Mouse (Mus musculus): ENCODE measurements around the gene Gm8298.
"Not testable (repeated sequence)": the region's sequence is repeated elsewhere in the genome, so short reads cannot be mapped to it uniquely, and the experiment has no call there.

Gene Gm8298

GRCm38 (mm10) chr3:59860751-59861150, at the start of gene Gm8298:
TSS of gene Gm8298 (plus strand) at chr3:59861051.
- no peak for DNase-seq (ENCODE audit: low read depth, low spot score)

GRCm38 (mm10) chr3:59813169-59813568, 47.7 kb upstream of the Gm8298 start:
- no peak for DNase-seq (ENCODE audit: low read depth, low spot score)

DNA sequence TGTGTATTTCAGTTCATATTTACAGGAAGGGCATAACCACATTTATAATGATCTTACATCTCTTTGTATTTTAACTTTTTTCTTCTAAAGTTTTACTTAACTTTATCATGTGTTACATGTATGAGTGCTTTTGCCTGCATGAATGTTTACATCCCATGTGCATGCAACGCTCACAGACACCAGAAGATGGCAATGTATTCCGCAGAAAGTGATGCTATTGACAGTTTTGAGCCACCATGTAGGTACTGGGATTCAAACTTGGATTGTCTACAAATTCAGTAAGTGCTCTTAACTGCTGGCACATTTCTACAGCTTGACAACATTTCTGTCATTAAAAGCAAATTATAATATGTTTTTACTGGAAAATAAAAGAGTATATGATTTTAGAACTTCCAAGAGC, 9.9 kb downstream of the Gm8298 start:
- DNase-seq (ENCODE audit: low read depth, low spot score), result peak; percentile 13

DNA sequence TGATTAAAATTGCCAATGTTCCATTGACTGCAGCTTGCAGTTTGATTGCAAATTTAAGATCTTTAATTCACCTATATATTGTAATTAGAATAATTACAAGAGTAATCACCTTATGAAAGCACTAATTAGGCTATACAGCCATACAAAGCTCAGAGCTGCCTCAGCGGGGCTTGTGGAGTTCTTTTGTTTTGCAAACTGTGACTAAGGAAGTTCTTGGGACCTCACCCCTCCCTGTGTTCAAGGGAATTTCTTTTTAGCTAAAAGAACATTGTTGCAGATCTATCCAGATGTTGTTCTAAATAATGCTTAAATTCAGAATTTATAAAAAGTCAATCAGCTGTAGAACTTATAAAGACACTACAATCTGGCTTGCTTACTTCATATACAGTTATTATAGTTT, 16.8 kb downstream of the Gm8298 start:
- DNase-seq (ENCODE audit: low read depth, low spot score), result not testable (repeated sequence)

GRCm38 (mm10) chr3:59879801-59880554, 19.1 kb downstream of the Gm8298 start:
- not testable (repeated sequence) for DNase-seq (ENCODE audit: low read depth, low spot score)

DNA sequence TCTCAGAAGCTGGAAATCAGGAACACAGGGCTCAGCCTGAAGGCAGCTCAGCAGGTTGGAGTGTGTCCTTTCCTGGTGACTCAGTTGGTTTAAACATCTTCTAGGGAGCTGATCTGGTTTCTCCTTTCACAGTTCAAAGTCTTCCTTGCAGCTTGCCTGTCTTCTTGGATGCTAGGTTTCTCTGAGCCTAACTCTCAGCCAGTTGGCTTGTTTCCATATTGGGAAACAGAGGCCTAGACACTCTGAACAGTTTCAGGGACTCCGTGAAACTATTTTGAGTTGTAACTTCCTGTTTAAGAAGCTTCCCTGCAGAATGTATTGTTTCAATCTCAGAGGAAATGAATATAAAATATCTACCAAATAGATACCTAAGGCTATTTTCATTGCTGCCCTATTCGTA, 32.4 kb downstream of the Gm8298 start:
- DNase-seq (ENCODE audit: low read depth, low spot score), result no peak

GRCm38 (mm10) chr3:59924914-59925313, 64.1 kb downstream of the Gm8298 start, which contains the start of gene C130079G13Rik:
TSS of gene C130079G13Rik (plus strand) at chr3:59925214.
- DNase-seq (ENCODE audit: low read depth, low spot score), result no peak

Data from retina, adult 2 months (tissue).